Mouse (Mus musculus) right cerebral cortex, postnatal 4 days (tissue): Measurements from ENCODE around the gene Zmym3.

Experiments
- DNase-seq: peaks from one replicate; pipeline ENCODE4 v3.0.0-alpha.2; 2022

Zmym3 gene

DNA sequence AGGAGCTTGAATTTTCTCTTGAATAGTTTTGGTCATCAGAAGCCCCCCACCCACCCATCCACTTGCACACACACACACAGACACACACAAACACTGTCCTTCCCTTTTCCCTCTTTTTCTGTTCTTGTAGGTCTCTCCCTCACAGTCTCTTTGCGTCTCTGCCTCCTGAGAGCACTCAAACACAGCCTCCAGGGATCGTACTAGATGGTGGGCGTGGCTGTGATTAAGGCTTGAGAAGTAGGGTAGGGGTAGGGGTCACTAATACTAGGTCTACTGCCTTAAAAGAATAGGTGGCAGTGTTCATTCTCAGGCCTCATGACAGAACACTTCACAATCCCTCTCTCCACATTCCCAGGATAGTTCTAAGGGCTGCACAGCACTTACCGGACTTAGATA lies at the start of gene Zmym3:
TSS of gene Zmym3 (minus strand) at position 150 of the 396 bp plus-strand sequence.
- no peak for DNase-seq

DNA sequence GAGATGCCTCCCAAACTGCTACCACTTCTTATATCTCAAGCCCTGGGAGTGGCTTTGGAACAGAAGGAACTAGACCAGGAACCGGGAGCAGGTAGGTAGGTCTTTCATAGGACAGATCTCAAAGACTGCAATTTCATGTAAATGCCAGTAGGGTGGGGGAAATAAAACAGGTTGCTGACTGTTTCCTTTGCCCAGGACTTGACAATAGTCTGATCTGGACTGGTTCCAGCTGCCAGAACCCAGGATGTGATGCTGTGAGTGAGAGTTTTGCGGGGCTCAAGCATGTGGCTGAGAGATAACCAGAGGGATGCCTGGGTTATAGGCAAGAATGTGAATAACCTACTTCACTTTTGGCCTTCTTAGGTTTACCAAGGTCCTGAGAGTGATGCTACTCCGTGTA lies 30.9 kb upstream of the Zmym3 start:
- DNase-seq: no peak

DNA sequence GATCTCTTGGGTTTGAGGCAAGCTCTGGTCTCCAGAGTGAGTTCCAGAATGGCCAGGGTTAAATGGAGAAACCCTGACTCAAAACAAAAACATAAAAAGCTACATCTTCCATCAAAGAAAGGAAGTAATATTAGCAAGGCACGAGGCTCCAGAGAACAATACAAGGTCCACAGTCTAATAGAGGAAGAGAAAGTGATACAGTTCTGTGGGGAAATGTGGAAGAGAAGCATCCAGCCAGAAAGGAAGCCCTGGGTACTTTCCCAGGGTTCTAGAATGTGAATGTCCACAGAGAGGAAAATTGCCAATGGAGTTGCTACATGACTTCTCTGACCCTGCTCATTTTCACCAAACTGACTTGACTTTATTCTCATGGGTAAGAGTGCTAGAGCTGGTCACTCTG lies 30.5 kb upstream of the Zmym3 start:
- DNase-seq: no peak

GRCm38 (mm10) chrX:101448886-101449475 lies 28.3 kb upstream of the Zmym3 start, which contains the start of gene Itgb1bp2:
TSS of gene Itgb1bp2 (plus strand) at chrX:101449088.
- no peak for DNase-seq

DNA sequence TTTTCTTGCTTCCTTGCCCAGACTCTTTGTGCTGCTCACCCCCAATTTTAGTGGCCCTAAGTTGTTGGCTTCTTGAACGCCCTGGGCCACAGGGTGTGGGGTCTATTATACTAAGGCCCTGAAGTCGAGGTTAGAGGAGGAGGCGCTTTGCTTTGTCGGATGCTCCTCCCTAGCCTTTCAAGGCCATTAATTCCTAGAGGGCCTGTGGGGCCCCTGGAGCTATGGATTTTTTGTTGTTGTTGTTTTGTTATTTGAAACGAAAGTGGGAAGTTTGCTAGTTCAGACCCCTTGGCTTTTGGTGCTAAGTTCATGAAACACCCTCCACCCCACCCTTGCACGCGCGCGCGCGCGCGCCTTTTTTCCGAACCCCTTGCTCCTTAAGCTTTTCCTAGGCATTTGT lies 9.3 kb upstream of the Zmym3 start:
- no peak for DNase-seq

DNA sequence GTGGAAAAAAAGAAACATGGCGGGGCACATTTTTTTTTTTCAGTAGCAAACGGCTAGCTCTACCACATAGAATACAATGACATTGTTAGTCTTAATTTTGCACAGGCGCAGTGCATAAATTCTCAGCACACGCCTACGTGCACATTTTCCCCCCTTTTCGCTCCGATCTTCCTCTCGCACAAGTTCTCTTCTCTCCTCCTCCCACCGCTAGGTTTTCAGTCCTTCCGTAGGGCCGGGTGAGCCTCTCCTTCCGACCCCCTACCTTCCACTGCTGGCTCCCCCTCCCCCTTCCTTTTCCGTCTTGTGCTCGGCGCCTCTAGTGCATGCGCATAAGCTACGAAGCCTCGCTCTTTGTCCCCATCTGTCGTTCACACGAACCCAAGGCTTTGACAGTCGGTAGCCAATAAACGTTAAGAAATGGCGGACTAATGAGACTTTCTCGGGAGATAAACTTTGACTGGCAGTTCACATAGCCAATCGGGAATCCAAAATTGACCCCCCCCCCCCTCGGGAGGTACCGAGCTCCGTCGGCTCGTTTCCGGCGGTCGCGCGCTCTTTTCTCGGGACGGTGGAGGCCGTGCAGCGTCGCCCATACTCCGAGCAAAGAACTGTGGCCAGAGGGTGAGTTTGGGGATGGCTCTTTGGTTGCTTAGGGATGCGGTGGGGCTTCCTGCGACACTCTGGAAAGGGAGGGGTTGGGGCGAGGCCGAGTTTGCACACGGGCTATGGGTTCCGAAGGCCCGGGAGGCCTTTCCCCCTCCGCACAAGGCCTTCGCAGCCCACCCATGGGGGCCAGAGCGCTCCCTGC lies 8.7 kb upstream of the Zmym3 start, which contains the start of gene Nono:
TSS of gene Nono (plus strand) at position 177 of the 808 bp plus-strand sequence.
- DNase-seq: peak; percentile 80

DNA sequence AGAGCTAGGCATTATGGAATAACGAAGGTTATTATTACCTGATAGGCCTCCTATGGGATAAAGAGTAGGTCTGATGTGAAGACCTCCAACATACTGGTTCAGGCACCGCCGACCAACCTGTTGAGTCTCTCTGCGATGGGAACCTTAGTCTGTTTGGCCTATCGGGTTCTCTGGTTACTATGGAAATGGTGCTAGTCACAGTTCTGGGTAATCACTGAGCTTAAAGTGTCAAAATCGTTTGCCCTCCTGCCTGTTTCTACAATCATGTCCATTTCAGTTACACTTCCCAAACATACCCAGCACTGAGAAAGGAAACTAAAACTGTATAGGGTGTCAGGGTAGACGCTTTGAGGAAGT lies 8.1 kb upstream of the Zmym3 start:
- DNase-seq: no peak

- no peak for DNase-seq
Measured at GRCm38 (mm10) chrX:101427774-101428173, 7.1 kb upstream of the Zmym3 start.

GRCm38 (mm10) chrX:101423462-101423861 lies 2.8 kb upstream of the Zmym3 start:
- DNase-seq: no peak

GRCm38 (mm10) chrX:101419725-101420699 lies 637 bp downstream of the Zmym3 start:
- peak; percentile 84 for DNase-seq

- DNase-seq: peak; percentile 67
Measured at GRCm38 (mm10) chrX:101418946-101419724, 1.5 kb downstream of the Zmym3 start.

DNA sequence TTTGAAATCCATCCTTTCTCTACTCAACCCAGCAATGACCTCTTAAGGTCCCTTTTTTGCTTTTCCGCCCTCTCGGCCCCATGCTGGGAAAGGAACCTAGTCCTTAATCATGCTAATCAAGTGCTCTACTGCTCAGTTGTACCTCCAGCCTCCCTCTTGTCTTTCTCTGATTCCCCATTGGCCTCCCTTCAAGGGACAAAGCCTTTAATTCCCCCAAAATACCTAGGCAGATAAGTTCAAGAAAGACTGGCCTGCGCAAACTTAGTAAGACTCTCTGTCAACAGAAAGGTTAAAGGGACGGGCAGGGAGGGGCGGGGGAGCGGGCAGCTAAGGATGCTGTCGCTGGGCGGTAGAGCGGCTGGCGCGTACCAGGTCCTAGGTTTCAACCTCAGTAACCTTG lies 24.2 kb downstream of the Zmym3 start:
- no peak for DNase-seq

DNA sequence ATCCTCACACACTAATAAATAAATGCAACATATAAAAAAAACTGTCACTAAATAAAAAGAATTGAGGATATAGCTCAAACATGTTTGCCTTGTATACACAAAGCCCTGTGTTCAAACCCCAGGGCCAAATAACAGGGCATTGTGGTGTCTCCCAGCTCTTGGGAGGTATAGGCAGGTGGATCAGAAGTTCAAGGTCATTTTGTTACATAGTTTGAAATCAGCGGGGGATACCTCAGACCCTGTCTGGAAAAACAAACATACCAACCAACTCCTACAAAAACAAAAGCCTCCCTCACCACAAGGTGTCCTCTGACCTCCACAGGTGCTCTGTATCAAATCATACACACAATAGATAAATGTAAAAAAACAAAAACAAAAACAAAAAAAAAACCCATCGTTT lies 26.3 kb downstream of the Zmym3 start:
- no peak for DNase-seq

DNA sequence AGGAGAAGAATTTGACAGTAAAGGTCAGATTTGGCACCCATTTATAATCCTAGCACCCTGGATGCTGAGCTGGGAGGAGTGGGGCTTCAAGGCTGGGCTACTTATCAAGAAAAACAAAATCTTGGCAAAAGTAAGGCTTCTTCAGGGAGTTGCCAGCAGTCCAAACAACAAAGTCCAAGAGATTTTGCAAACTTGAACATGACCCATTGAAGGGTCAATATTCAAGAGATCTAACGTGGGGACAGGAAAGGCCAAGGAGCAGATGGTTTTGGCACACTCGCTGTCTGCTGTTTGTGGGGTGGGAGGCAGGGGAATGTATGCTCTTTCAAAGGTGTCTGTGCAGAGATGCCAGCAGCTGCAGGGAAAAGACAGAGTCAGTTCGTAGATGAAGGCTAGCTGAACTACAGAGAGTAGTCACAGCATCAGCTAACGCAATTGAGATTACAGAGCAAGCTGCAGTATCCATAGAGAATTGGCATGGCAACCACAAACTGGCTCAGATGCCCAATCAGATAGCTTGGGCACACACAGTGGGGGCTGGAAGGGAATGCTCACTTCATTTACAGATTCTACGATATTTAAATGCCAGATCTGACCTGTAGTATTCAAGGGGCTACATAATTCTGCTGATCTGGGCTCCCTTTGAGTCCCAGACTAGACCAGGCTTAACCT lies 31.6 kb downstream of the Zmym3 start:
- DNase-seq: no peak

DNA sequence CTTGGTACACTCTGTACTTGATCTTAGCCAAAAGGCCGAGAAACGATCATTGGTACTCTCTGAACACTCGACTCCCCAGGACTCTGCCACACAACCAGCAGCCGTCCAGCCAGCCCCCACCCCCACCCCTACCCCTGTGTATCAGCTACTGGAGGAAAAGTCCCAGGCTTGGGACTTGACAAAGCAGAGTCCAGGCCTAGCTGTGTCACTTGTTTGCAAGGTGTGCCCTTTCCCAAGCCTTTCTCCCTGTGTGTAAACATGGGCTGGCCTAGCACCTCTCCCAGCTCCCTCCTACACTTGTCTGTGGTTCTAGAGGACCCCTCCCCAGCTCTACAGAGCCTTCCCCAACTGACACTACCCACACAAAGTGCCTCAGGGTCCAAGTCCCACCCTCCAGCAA lies 34.4 kb downstream of the Zmym3 start:
- no peak for DNase-seq

- DNase-seq: peak; percentile 23
Measured at GRCm38 (mm10) chrX:101384439-101385137, 36.1 kb downstream of the Zmym3 start.

GRCm38 (mm10) chrX:101383455-101383854 lies 37.2 kb downstream of the Zmym3 start:
- no peak for DNase-seq

GRCm38 (mm10) chrX:101379744-101380143 lies 40.9 kb downstream of the Zmym3 start:
- DNase-seq: no peak

DNA sequence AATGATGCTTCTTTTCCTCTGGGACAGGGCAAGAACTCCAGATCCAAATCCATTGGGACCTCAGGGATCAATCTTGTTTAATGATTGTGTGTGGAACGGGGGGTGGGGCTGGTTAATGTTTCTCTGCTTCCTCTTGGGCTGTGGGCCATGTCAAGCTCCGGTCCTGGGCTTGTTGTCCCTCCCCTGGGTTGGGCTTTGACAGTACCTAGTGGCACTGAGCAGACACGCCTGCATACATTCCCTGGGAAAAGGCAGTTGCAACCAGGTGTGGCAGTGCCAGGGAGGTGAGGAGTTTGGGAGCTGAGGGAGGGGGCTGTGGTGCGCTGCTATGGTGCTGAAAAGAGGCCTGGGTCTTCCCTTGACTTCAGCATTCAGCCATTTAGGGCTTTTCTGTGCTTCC lies 43.6 kb downstream of the Zmym3 start:
- DNase-seq: no peak

DNA sequence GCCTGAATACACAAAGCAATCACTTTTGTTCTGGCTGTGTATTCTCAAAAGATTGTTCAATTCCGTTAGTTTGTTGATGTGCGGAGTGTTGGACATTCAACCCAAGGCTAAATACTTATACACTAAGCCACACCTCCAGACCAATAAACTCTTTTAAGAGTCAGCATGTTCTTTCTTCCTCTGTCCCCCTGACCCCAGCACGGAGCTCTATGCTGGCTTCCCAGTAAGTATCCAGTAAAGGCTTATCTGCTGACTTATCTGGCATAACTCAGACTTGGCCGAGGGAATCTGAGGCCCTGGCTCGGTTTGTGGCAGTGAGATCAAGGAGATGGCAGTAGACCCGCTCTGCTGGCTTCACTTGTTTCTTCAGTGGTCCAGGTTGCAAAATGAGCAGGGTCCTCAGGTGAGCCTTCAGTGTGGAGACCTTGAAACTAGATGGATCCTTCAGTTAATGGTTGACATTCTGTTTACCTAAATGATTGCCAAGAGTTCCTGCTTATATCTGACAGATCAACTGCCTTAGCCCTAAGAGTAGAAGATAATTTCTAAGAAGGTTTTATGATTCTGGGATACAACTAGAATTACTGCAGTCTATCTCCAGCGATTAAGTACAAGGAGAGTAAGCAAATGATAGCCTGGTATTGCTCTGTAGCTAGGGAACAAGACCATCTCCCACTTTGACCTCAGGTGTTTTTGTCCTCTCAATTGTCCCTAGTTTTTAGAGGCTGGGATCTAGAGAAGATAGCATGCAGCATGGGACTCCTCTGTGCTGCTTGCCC lies 44.3 kb downstream of the Zmym3 start, which contains the start of gene Gjb1:
TSS of gene Gjb1 (plus strand) at position 189 of the 779 bp plus-strand sequence.
- no peak for DNase-seq
